ENCODE assay signal across 16 mouse cellular contexts in genomic region chr5:31823673-31824072, GRCm38 (mm10).
DNase-seq lines count a peak whose midpoint lies in the region; ATAC-seq lines count a peak whose summit lies in the region.
"Had no signal": no experiment of that assay in that cellular context is flagged by ENCODE, and none has a peak within 500 bp of the region (broad histone marks: within the 10 kb centered on the region; RNA-seq: fewer than 3 reads in every experiment).

No protein-coding gene starts in this region.

- H3K27me3 ChIP-seq in kidney, embryonic 14.5 days (ENCODE audit: control insufficient read depth, insufficient read depth, low read length): no peaks in the 10 kb centered on the region
- H3K27me3 ChIP-seq in stomach, embryonic 16.5 days (ENCODE audit: control insufficient read depth, insufficient read depth, low read length): no peaks in the 10 kb centered on the region
- H3K27me3 ChIP-seq: CH12.LX; forebrain, embryonic 12.5 days; hindbrain, embryonic 13.5 days had no signal

- H3K9me3 ChIP-seq in kidney, embryonic 14.5 days (ENCODE audit: control insufficient read depth, low read length): no peaks in the 10 kb centered on the region
- H3K9me3 ChIP-seq in stomach, embryonic 16.5 days (replicated peaks; ENCODE audit: control insufficient read depth, low read length): no peaks in the 10 kb centered on the region
- H3K9me3 ChIP-seq: forebrain, embryonic 12.5 days; hindbrain, embryonic 13.5 days had no signal

- H3K4me2 ChIP-seq in kidney, embryonic 14.5 days (replicated peaks; ENCODE audit: low read depth, low read length): no peak overlapping the region
- no peak overlapping the region for H3K4me2 ChIP-seq in stomach, embryonic 16.5 days (ENCODE audit: low read depth, low read length)
- H3K4me2 ChIP-seq: forebrain, embryonic 12.5 days; heart, embryonic 11.5 days; hindbrain, embryonic 13.5 days had no signal

- peak; percentile 41 for DNase-seq in adrenal gland, postnatal 14 days
- no peak for DNase-seq in adrenal gland, adult 2 months
- DNase-seq in kidney, postnatal 4 days: peak; percentile 22 to 47
- peak; percentile 38 for DNase-seq in NIH3T3 (ENCODE audit: low read depth)
- DNase-seq: cerebellum, adult 8-10 months; gastrocnemius, adult 2 months; lung, postnatal 14 days; right cerebral cortex, postnatal 25 days; thymus, postnatal 14 days had no signal

- no peak overlapping the region for H3K27ac ChIP-seq in kidney, embryonic 14.5 days (ENCODE audit: low read depth, low read length)
- H3K27ac ChIP-seq in stomach, embryonic 16.5 days (ENCODE audit: low read length): no peak overlapping the region
- H3K27ac ChIP-seq: forebrain, embryonic 12.5 days; gastrocnemius, adult 2 months; hindbrain, embryonic 13.5 days had no signal

- no peak overlapping the region for H3K4me3 ChIP-seq in kidney, embryonic 14.5 days (ENCODE audit: low read length)
- H3K4me3 ChIP-seq in stomach, embryonic 16.5 days (replicated peaks; ENCODE audit: low read length): no peak overlapping the region
- H3K4me3 ChIP-seq: forebrain, embryonic 12.5 days; gastrocnemius, adult 2 months; hindbrain, embryonic 13.5 days had no signal

- no peak overlapping the region for H3K9ac ChIP-seq in kidney, embryonic 14.5 days (ENCODE audit: low read depth, low read length)
- H3K9ac ChIP-seq in stomach, embryonic 16.5 days (ENCODE audit: low read length): no peak overlapping the region
- H3K9ac ChIP-seq: forebrain, embryonic 12.5 days; hindbrain, embryonic 13.5 days had no signal

- ATAC-seq in kidney, embryonic 14.5 days (ENCODE audit: low FRiP score, low TSS enrichment): no peak
- peak; percentile 21; the same call in 1 of the 2 replicates for ATAC-seq in stomach, embryonic 16.5 days (ENCODE audit: insufficient read depth, low FRiP score)
- ATAC-seq in monocyte, adult 5-6 weeks (replicated peaks; ENCODE audit: insufficient number of reproducible peaks, low FRiP score, low TSS enrichment, poor library complexity, severe bottlenecking): no peak

- H3K4me1 ChIP-seq in kidney, embryonic 14.5 days (ENCODE audit: control insufficient read depth, insufficient read depth, low read length): no peaks in the 10 kb centered on the region
- H3K4me1 ChIP-seq in stomach, embryonic 16.5 days (ENCODE audit: control insufficient read depth, insufficient read depth, low read length): no peaks in the 10 kb centered on the region
- H3K4me1 ChIP-seq: forebrain, embryonic 12.5 days; hindbrain, embryonic 13.5 days had no signal

- H3K36me3 ChIP-seq in kidney, embryonic 14.5 days (ENCODE audit: control insufficient read depth, insufficient read depth, low read length): no peaks in the 10 kb centered on the region
- no peaks in the 10 kb centered on the region for H3K36me3 ChIP-seq in stomach, embryonic 16.5 days (ENCODE audit: control insufficient read depth, insufficient read depth, low read length)
- H3K36me3 ChIP-seq: forebrain, embryonic 12.5 days; hindbrain, embryonic 13.5 days had no signal

- 69% methylated on average over 3 of the region's 3 CpGs for WGBS in kidney, embryonic 14.5 days
- WGBS in stomach, embryonic 16.5 days: 66% methylated on average over 3 of the region's 3 CpGs
